Mouse (Mus musculus) naive thymus-derived CD4-positive, alpha-beta T cell, adult 2 months (primary cell): ENCODE results near the gene Rad21l.

Source experiments
- DNase-seq: peaks from one replicate; pipeline ENCODE4 v3.0.0-alpha.2; 2011; ENCODE audit warnings: low read depth

The Rad21l gene

GRCm38 (mm10) chr2:151668433-151668832 lies at the start of gene Rad21l:
Rad21l (minus strand) TSS chr2:151668533.
- DNase-seq: no peak

GRCm38 (mm10) chr2:151716318-151717055 lies 48.2 kb upstream of the Rad21l start:
- DNase-seq: no peak

- DNase-seq: no peak
These were observed 47.2 kb upstream of the Rad21l start for GRCm38 (mm10) chr2:151715526-151715925.

GRCm38 (mm10) chr2:151712647-151713046 lies 44.3 kb upstream of the Rad21l start:
- DNase-seq: no peak

GRCm38 (mm10) chr2:151702851-151703190 lies 34.5 kb upstream of the Rad21l start:
- DNase-seq: no peak

GRCm38 (mm10) chr2:151702146-151702850 lies 34.0 kb upstream of the Rad21l start:
- DNase-seq: no peak

- no peak for DNase-seq
These were observed 33.2 kb upstream of the Rad21l start, which contains the start of gene Tmem74b for GRCm38 (mm10) chr2:151701231-151702145. Tmem74b (plus strand) TSS chr2:151702008.

- DNase-seq: no peak
These were observed 14.6 kb upstream of the Rad21l start for GRCm38 (mm10) chr2:151682976-151683375.

- peak; percentile 43 for DNase-seq
These were observed 14.0 kb upstream of the Rad21l start for GRCm38 (mm10) chr2:151682357-151682756.

GRCm38 (mm10) chr2:151676234-151676633 lies 7.9 kb upstream of the Rad21l start:
- DNase-seq: peak; percentile 5

- no peak for DNase-seq
These were observed 2.6 kb upstream of the Rad21l start for GRCm38 (mm10) chr2:151670968-151671329.

- DNase-seq: no peak
These were observed 2.0 kb upstream of the Rad21l start for GRCm38 (mm10) chr2:151670026-151670967.

GRCm38 (mm10) chr2:151652053-151652452 lies 16.3 kb downstream of the Rad21l start:
- no peak for DNase-seq

GRCm38 (mm10) chr2:151636015-151636402 lies 32.3 kb downstream of the Rad21l start:
- no peak for DNase-seq

GRCm38 (mm10) chr2:151635362-151636014 lies 32.8 kb downstream of the Rad21l start:
- DNase-seq: no peak

- no peak for DNase-seq
These were observed 33.4 kb downstream of the Rad21l start for GRCm38 (mm10) chr2:151634903-151635302.

GRCm38 (mm10) chr2:151632982-151633381 lies 35.4 kb downstream of the Rad21l start:
- no peak for DNase-seq

GRCm38 (mm10) chr2:151632159-151632814 lies 36.0 kb downstream of the Rad21l start, which contains the start of gene Snph:
Snph (minus strand) TSS chr2:151632593.
- peak; percentile 39 for DNase-seq

- DNase-seq: peak; percentile 2
These were observed 36.8 kb downstream of the Rad21l start for GRCm38 (mm10) chr2:151631406-151632158.
